Mouse (Mus musculus): ENCODE data around the gene Smim8. TPM values are rescaled to one million over a fixed set of nuclear protein-coding genes. Genes with fewer than 3 reads are reported as not detected.
A peak's percentile ranks its signal among the peaks of the same experiment; 100 is the strongest.
"Not testable (repeated sequence)": the region's sequence is repeated elsewhere in the genome, so short reads cannot be mapped to it uniquely, and the experiment has no call there.

The Smim8 gene
- polyA plus RNA-seq, 1 experiment: 19.8 TPM

DNA sequence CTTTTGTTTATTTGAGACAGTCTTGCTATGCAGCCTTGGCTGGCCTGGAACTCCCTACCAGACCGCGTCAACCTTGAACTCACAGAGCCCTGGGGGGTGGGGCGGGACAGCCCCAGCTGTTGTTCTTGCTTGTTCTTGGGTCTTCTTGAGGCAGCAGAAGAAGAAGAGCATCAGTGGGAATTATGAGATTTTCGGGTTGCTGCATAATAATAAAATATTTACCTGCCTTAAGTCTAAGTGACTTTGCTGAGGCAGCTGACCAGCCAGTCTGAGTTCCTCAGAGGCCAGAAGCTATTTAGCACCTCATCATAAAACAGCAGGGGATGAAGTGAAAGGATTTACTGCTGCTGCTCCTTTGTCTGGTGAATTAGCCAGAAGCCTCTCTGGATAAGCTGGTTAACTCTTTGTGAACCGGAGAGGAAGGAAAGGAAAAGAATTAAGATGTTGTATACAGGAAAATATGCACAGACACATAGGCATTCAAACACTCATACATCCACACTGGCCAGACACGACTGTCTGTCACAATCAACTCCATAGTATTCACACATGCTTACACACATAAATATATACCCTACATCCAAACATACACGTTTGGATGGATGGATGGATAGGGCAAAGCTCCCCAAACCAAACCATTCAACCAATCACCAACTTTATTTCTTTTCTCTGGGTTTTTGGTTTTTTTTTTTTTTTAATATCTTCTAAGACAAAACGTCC lies 6.4 kb downstream of the Smim8 start:
- DNase-seq (ENCODE audit: low read depth): peak; percentile 65
- no peak for TF ChIP-seq CTCF (IDR thresholded peaks at IDR 0.05; ENCODE audit: borderline replicate concordance, extremely low read depth, insufficient read depth, insufficient read length)
- no peak for TF ChIP-seq POLR2A (IDR thresholded peaks at IDR 0.05; ENCODE audit: borderline replicate concordance, extremely low read depth, insufficient read depth, insufficient read length, poor library complexity, severe bottlenecking)

- DNase-seq (ENCODE audit: low read depth): no peak
- TF ChIP-seq POLR2A (IDR thresholded peaks at IDR 0.05; ENCODE audit: borderline replicate concordance, extremely low read depth, insufficient read depth, insufficient read length, poor library complexity, severe bottlenecking): no peak
- no peak for TF ChIP-seq CTCF (IDR thresholded peaks at IDR 0.05; ENCODE audit: borderline replicate concordance, extremely low read depth, insufficient read depth, insufficient read length)
Observed at GRCm38 (mm10) chr4:34756163-34756562, 22.1 kb downstream of the Smim8 start, which contains the start of gene Gm136. Gene Gm136, minus strand, starts transcription at chr4:34756263.

DNA sequence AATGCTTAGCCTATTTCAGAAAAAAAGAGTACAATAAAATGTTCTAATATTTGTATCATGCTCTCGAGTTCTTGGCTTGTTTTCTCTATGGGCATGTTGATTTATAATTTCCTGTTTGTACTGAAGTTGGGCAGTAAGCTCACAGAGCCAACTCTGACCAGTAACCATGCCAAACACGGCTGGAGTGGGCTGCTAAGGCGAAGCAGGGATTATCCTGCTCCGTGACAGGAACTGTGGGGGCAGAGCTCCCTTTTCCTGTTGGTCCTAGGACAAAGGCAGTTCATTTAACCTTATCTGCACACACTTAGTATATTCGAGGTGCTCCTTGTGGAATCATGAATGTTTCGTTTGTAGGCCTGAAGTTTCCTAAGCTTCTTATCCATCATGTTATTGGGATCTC lies 29.0 kb downstream of the Smim8 start:
- DNase-seq (ENCODE audit: low read depth): no peak
- TF ChIP-seq POLR2A (IDR thresholded peaks at IDR 0.05; ENCODE audit: borderline replicate concordance, extremely low read depth, insufficient read depth, insufficient read length, poor library complexity, severe bottlenecking) (no peak), CTCF (IDR thresholded peaks at IDR 0.05; ENCODE audit: borderline replicate concordance, extremely low read depth, insufficient read depth, insufficient read length) (no peak)

DNA sequence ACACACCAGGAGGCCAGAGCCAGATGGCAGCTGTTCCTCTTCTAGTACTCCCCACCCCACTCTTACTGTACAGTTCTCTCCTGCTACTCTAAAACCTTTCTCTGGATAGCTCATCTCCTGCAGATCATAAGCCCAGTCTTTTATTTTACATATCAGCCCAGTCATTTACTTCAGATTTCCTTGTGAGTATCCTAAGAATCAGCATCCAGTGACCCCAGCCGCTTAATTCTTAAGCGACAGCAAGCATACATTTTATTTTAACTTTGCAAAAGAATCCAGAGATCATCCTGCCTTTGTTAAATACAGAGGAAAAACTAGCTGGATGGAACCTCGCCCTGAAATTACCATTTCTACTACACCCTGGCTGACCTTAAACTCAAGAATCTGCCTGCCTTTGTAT lies 43.8 kb downstream of the Smim8 start:
- TF ChIP-seq POLR2A (IDR thresholded peaks at IDR 0.05; ENCODE audit: borderline replicate concordance, extremely low read depth, insufficient read depth, insufficient read length, poor library complexity, severe bottlenecking): no peak
- no peak for TF ChIP-seq CTCF (IDR thresholded peaks at IDR 0.05; ENCODE audit: borderline replicate concordance, extremely low read depth, insufficient read depth, insufficient read length)
- DNase-seq (ENCODE audit: low read depth): no peak

DNA sequence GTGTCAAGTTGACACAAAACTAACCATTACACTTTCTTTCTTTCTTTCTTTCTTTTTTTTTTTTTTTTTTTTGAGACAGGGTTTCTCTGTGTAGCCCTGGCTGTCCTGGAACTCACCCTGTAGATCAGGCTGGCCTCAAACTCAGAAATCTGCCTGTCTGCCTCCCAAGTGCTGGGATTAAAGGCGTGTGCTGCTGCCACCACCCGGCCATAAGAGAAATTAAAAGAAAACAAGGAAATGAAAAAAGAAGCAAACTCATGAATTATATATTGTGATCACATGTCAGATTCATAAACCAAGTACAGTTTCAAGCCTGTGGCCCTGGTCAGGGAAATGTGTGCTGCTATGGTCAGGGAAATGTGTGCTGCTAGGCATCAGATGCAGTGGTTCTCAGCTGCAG lies 44.8 kb downstream of the Smim8 start:
- DNase-seq (ENCODE audit: low read depth): peak; percentile 14

- DNase-seq (ENCODE audit: low read depth): peak; percentile 79
- TF ChIP-seq CTCF (IDR thresholded peaks at IDR 0.05; ENCODE audit: borderline replicate concordance, extremely low read depth, insufficient read depth, insufficient read length) (no peak), POLR2A (IDR thresholded peaks at IDR 0.05; ENCODE audit: borderline replicate concordance, extremely low read depth, insufficient read depth, insufficient read length, poor library complexity, severe bottlenecking) (no peak)
Observed at GRCm38 (mm10) chr4:34729851-34730341, 48.3 kb downstream of the Smim8 start, which contains the start of gene Cfap206. Gene Cfap206, minus strand, starts transcription at chr4:34730206.

GRCm38 (mm10) chr4:34725710-34726109 lies 52.5 kb downstream of the Smim8 start:
- DNase-seq (ENCODE audit: low read depth): not testable (repeated sequence)

- DNase-seq (ENCODE audit: low read depth): no peak
- TF ChIP-seq POLR2A (IDR thresholded peaks at IDR 0.05; ENCODE audit: borderline replicate concordance, extremely low read depth, insufficient read depth, insufficient read length, poor library complexity, severe bottlenecking): no peak
- TF ChIP-seq CTCF (IDR thresholded peaks at IDR 0.05; ENCODE audit: borderline replicate concordance, extremely low read depth, insufficient read depth, insufficient read length): no peak
Observed at GRCm38 (mm10) chr4:34724306-34724705, 53.9 kb downstream of the Smim8 start.

DNA sequence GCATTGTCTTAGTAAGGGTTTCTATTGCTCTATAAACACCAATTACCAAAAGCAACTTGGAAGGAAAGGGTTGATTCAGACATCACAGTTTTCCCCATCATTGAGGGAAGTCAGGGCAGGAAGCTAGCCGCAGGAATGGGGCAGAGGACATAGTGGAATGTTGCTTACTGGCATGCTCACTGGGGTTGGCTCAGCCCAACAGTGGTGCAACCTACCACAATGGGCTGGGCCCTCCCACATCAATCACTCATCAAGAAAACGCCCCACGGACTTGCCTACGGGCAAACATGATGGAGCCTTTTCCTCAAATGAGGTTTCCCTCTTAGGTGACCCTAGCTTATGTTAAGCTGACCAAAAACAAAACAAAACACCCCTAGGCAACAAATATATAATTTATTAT lies 55.0 kb downstream of the Smim8 start:
- TF ChIP-seq POLR2A (IDR thresholded peaks at IDR 0.05; ENCODE audit: borderline replicate concordance, extremely low read depth, insufficient read depth, insufficient read length, poor library complexity, severe bottlenecking): no peak
- no peak for TF ChIP-seq CTCF (IDR thresholded peaks at IDR 0.05; ENCODE audit: borderline replicate concordance, extremely low read depth, insufficient read depth, insufficient read length)
- DNase-seq (ENCODE audit: low read depth): no peak

- DNase-seq (ENCODE audit: low read depth): no peak
- TF ChIP-seq POLR2A (IDR thresholded peaks at IDR 0.05; ENCODE audit: borderline replicate concordance, extremely low read depth, insufficient read depth, insufficient read length, poor library complexity, severe bottlenecking) (no peak), CTCF (IDR thresholded peaks at IDR 0.05; ENCODE audit: borderline replicate concordance, extremely low read depth, insufficient read depth, insufficient read length) (0 out of 2 replicates have a peak, but pooled peaks have one; percentile 21)
Observed at GRCm38 (mm10) chr4:34720127-34720895, 57.9 kb downstream of the Smim8 start.

DNA sequence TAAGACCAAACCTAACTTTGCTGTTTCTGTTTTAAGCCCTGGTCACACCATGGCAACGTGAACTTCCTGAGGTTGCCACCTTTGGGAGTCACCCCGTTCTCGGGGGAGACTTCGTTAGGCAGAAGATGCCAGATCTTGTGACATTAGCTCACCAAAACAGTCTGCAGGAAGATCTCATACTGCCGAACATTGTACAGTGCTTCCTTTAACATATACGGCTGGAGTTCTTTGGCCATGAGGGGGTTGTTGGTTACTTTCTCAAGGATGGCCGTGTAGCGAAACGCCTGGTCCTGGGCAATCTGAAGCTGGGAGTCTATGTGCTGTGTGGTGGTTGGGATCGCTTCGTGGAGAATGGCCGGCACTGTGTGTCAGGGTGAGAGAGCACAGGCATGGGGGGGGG lies 58.8 kb downstream of the Smim8 start:
- TF ChIP-seq POLR2A (IDR thresholded peaks at IDR 0.05; ENCODE audit: borderline replicate concordance, extremely low read depth, insufficient read depth, insufficient read length, poor library complexity, severe bottlenecking): no peak
- no peak for TF ChIP-seq CTCF (IDR thresholded peaks at IDR 0.05; ENCODE audit: borderline replicate concordance, extremely low read depth, insufficient read depth, insufficient read length)
- no peak for DNase-seq (ENCODE audit: low read depth)

Other genes with a start within 250 kb of the Smim8 start
- gene Akirin2, start 227.5 kb downstream of the Smim8 start, polyA plus RNA-seq (2012; rRNA removed): 139 and 159 TPM in 2 replicates
- 58.8 and 62.7 TPM in 2 replicates for gene Orc3, start 163.5 kb downstream of the Smim8 start, polyA plus RNA-seq (2012; rRNA removed)
- gene Rars2, start 163.5 kb downstream of the Smim8 start, polyA plus RNA-seq (2012; rRNA removed): 27.3 and 36.0 TPM in 2 replicates
- gene Slc35a1, start 91.0 kb downstream of the Smim8 start, polyA plus RNA-seq (2012; rRNA removed): 21.4 and 27.0 TPM in 2 replicates
- 1.6 and 2.8 TPM in 2 replicates for gene Cfap206, start 48.2 kb downstream of the Smim8 start, polyA plus RNA-seq (2012; rRNA removed)
- not detected in 2 replicates for gene Gm136, start 22.2 kb downstream of the Smim8 start, polyA plus RNA-seq (2012; rRNA removed)
- gene Zfp292, start 104.5 kb upstream of the Smim8 start, polyA plus RNA-seq (2012; rRNA removed): 16.2 and 23.1 TPM in 2 replicates
- 0.11 TPM in 1 of 2 replicates, not detected in the other for gene Cga, start 115.4 kb upstream of the Smim8 start, polyA plus RNA-seq (2012; rRNA removed)

Data from brain, embryonic 14.5 days (tissue).